Mouse (Mus musculus) kidney, adult 8-10 months (tissue): ENCODE results near the gene Derl3.
"Not testable (repeated sequence)": the region's sequence is repeated elsewhere in the genome, so short reads cannot be mapped to it uniquely, and the experiment has no call there.

Source experiments
- DNase-seq, 2 experiments: peaks; one replicate each; pipeline ENCODE4 v3.0.0; 2022

The Derl3 gene

DNA sequence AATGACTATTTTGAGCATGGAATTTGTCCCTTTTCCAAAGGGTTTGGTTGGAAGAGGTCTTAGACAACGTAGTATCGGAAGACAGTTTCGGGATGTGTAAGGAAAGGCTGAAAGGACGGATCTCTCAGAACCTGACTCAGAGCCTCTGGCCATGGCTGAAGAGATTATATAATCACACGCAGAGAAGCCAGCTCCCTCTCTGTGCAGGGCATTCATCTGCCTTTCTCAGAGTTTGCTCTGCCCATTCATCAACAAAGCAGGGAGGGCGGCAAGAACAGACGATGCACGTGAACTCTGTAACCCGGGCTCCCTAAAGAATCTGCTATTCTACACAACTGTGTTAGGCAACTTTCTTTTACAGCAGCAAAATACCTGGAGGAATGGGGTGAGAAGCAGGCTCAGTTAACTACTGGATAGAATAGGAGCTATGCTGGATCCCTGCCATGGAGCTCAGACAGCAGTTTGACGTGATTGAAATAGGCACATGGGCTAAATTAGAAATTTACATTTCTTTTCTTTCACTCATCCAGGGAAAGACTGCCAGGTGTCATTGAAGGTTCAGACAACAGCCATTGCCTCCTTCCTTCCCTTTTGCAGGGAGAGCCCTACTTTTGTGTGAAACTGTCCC, 19.6 kb upstream of the Derl3 start:
- no peak for DNase-seq

DNA sequence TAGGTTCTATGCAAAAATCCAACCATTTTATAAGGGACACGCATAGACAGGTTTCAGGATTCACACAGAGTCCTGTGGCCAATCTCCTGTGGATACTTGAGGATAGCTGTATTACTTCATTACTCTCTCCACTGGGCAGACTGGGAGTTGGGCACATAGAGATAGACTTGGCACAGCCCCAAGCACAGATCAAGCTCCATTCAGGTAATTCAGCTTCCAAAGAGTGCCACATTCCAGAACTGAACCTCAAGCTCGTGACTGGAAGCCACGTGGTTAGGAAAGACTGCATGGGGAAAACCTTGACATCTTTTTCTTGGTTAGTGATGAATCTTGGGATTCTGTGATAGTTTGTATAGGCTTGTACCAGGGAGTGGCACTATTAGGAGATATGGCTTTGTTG, 14.4 kb upstream of the Derl3 start:
- DNase-seq, result peak; percentile 83 to 84

DNA sequence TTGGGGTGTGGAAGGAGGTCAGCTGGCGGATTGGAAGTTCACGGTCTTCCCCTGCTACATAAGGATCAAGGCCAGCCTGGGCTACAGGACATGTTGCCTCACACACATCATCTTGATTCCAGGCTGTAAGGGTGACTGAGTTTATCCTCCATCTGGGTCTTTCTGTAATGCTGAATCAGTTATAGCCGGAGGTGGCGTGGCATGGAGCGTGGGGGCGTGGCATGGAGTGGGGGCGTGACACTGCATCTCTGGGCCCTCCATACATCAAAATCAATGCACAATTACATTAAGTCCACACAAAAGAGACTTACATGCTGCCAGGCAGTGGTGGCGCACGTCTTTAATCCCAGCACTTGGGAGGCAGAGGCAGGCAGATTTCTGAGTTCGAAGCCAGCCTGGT, 12.9 kb upstream of the Derl3 start:
- no peak for DNase-seq

DNA sequence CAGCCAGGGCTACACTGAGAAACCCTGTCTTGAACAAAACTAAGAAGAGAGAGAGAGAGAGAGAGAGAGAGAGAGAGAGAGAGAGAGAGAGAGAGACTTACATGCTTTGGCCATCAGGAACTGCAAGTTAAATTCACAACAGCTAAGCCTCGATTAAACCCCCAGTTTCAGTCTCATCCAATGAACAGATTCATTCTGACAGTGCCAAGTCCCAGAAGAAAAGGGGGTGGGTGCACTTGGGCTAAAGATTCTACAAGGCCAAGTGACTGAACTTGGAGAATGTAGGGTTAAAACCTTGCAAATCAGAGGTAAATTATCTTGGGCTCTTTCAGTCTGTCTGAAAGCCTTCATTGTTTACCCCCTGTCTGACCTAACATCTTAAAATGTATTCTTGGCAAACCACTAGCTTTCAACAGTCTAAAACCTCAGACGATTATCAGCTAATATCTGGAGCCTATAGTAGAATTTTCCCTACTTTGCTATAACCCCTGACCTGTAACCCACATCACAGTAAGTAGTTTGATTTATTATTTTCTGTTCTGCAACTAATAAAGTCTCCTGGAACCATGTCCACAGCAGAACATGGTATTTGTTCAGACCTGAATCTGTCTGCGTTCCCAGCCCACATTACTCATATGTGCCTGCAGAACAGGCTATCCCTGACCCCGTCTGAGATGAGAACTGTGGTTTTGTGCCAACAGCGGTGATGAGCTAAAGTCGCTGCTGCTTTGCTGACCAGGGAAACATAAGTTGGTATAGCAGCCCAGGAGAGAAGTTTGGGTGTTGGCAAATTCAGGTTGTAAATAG, 12.2 kb upstream of the Derl3 start:
- DNase-seq, result no peak

DNA sequence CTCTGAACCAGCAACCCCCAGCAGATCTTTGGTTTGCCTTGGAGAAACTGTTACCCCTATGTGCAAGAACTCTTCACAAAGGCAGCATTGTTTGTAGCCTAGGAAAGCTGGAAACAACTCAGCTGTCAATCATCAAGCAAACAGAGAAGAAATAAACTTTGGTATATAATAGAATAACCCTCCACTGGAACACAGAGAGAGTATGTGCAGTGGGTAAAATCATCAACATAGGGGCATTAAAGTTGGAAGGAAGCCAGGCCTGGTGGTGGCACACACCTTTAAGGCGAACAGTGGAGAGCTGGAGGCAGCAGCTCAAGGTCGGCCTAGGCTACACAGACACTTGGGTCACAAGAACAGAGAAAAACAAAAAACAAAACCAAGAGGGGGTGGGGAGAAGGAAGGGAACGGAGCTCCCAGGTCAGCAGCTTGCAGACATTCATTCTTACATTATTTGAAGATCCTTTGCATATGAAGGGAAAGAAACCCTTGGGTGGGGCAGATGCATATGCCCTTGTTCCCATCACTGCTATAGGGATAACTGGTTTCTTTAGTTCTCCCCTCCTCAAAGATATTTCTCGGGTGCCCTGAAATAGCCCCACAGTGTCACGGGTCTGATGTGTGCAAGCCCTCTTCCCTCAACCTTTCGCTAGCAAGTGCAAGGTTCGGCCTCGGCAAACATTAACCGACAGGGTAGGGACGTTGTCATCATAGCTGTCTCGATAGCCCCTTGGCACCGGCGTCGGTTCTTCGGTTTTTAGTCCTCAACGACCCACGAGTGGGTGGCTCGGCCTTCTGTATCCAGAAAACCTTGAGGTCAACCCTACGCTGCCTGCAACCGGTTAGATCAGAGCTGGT, 11.4 kb upstream of the Derl3 start:
- DNase-seq, result peak; percentile 90 to 91

DNA sequence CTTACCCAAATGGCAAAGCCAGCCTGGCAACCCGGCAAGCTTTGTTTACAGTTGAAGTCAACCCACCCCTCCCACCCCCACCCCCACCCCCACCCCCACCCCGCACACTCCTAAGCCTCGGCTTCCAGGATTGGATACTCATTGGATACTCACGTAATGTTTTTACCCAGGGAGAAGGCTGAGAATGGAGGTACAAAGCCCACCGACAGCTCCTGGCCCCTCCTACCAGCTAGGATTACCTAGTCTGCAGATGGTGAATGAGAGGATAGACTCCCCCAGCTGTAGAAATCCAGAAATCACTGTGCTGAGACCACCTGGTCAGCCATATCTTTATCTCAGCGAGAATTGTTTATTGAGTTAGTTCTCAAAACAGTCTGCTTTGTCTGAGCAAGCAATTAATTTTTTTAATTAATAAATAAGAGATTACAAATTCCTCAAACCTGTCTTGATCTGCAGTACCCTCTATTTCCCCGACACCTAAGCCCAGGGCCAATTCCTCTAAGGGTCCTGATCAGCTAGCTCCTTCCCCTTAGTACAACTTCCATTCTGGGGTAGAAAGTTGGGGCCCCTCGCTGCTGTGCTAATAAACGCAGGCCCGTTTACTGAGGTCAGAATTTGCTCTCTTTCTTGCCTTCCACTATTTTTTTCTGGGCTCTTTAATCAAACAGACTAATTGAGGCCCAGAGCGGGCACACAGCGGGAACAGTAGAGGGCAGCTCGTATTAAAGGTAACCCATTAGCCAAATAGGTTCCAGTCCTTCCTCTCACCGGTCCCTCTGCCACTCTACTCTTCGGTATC, 10.6 kb upstream of the Derl3 start:
- peak in 1 of 2 experiments; percentile 39 for DNase-seq

DNA sequence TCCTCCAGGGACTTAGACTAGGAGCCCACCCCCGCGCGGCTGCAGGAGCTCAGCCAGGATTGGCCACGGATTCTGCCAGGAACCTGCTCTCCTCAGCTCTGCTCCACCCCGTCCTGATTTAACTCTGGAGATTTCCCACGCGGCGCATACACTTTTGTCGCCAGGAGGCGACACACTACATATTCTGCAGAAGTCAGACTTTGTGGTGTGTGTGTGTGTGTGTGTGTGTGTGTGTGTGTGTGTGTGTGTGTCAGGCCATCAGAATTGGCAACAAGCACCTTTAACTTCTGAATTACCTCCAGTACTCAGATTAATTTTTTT, 10.0 kb upstream of the Derl3 start:
- DNase-seq, result peak; percentile 91 to 93

DNA sequence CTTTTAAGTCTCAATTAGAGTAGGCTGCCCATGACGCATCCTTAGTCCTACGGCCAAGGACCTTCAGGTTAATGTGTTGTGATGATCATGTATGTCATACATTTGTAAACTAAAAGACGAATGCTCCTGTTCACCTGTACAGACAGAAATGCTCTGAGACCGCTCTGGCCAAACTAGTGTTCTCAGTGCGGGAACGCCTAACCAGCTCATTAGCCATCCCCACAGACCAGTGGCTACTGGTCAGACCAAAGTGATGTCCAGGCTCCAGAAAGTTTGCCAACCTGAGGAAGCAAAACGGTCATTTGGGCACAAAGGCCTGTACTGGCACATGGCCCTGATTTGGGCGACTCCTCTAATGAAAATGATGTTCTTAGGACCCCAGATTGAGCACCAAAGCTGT, 8.5 kb upstream of the Derl3 start:
- no peak for DNase-seq

DNA sequence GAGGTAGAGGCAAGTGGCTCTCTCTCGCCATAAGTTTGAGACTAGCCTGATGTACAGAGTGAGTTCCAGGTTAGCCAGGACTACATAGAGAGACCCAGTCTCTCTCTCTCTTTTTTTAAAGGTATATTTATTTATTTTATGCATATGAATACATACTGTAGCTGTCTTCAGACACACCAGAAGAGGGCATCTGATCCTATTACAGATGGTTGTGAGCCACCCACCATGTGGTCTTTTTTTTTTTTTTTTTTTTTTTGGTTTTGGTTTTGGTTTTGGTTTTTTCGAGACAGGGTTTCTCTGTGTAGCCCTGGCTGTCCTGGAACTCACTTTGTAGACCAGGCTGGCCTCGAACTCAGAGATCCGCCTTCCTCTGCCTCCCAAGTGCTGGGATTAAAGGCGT, 5.7 kb upstream of the Derl3 start:
- not testable (repeated sequence) for DNase-seq

DNA sequence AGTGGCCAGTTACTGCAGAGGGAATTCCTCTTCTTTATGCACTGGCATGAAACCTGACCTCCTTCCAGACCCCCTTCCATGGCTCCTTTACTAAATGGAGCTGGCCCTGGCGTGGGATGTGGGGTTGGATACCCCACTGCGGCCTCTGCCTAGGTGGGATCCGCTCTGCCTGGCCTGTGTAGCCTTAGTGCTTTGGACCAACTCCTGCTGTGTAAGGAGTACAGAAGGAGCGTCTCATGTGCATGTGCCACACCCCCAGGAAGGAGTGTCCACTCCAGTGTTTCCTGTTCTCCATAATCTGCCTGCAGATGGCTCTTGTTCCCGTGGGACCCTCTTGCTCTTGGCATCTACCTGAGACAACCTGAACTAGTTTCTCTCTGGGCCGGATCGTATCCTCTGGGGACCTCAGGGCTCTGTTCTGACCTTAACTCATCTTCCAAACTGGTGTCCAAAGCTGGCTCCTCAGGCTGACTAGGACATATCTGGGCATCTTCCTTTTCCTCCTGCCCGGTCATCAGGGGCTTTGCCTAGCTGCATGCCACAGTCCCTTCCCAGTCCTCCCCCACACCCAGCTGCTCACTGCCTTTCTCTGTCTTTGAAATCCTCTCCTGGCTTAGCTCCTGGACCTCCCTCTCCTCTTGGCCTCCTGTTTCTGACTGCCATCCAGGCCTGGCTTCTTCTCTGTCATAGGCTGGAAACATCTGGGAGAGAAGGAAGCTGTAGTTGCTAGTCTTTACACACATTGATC, 3.6 kb upstream of the Derl3 start:
- DNase-seq, result no peak

DNA sequence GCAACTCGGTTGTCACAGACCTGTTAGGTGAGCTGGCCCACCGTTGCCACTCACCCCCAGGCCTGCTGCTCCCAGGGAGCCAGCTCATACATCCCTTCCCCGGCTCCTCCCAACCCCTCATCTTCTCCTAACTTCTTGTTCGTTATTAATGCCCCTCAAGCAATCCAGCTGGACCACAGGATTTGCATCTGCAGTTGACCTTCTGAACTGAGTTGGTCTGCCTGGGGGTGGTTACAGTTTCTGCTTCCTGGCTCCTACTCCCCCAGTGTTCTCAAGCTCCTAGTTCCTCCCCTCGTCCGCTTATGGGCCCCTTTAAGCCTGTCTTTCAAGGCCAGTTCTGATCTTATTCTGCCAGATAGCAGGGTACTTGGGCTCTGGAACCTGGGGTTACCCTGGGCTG, 1.4 kb downstream of the Derl3 start:
- DNase-seq, result no peak

DNA sequence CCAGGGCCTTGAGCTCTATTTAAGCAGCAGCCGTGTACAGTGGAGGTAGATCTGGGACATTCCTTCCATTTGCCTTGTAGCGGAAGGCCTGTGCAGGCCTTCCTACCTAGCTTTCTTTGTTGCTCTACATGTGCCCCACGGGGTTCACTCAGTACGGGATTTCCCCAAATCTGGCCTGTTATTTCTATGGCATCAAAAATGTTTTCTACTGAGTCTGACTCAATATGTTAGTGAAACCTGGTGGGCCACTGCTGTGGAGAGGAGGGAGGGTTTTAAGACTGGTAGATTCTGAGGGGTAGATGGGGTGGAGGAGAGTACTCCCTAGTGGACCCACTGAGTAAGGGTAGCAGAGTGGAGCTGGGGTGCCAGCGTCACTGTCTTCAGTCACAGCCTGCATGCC, 2.5 kb downstream of the Derl3 start:
- DNase-seq, result no peak

DNA sequence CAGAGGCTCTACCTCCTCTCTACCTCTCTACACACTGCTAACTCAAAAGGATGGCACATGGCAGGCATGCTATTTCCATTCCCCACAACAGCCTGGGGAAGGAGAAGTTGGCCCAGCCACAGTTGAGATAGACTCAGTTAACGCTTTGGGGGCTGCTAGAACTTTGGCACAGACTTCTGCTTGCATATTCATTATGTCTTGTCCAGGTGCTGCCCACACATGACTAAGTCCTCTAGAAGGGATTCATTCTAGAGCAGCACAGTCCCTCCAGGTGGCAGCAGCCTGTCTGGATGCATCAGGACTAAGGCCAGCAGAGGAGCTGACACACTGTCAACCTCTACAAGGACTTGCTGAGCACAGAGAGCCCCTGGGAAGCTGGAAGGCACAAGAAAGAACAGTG, 3.0 kb downstream of the Derl3 start:
- DNase-seq, result no peak

DNA sequence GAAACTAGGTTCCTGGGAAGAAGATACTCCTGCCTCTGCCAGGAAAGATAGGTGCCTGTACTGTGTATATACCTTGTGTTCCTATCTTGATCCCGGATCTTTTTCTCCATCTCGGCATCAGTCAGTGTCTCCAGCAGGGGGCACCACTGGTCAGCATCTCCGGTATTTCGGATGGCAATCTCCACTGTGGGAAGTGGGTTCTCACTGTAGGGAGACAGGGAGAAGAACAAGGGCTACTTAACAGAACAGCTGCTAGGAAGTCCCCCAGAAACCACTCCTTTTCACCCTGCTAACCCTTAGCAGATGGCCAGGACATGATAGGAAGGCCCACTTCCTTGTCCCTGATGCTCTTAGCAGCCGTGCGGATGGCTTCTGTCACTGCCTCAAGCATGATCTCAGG, 4.2 kb downstream of the Derl3 start:
- DNase-seq, result peak; percentile 57 to 85

DNA sequence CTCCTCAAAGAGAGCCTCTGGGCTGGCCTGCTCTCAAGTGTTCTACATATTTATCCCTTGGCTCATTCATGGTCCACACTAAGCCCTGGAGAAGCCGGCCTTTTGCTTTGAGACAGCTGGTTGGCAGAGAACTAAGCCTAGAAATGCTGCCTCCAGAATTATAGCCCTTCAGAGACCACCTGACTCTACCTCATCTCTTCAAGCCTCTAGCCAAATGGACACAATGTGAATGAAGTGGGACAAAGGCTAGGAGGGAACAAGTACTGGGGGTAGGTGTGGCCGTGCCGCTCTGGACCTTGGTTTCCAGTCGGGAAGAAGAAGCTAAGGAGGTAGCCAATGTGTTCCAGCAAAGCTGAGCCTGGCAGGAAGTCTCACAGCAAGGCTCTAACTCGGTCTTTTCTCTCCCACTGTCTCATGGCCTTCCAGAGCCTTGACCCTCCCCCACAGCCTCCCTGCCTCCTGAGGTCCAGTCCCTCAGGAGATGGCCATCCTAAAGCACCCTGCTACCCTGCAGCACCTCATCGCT, 4.9 kb downstream of the Derl3 start:
- DNase-seq, result no peak

DNA sequence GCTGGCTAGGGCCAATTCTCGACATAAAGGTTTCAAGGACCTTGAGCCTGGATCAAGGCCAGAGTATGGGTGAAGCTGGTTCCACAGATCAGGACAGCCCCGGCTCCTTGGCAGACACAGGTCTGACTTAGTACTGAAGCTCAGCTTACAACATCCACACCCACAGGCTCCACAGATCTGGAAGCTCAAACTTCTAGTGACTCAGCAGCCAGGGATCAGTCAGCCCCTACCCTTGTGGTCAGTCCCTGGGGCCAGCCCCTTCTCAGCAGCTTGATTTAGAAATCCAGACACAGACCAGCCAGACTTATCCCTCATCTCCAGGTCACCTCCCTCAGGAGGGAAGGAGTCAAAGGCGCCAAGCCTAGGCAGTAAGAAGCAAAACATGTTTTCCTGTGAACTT, 5.6 kb downstream of the Derl3 start:
- DNase-seq, result peak in 1 of 2 experiments; percentile 50

DNA sequence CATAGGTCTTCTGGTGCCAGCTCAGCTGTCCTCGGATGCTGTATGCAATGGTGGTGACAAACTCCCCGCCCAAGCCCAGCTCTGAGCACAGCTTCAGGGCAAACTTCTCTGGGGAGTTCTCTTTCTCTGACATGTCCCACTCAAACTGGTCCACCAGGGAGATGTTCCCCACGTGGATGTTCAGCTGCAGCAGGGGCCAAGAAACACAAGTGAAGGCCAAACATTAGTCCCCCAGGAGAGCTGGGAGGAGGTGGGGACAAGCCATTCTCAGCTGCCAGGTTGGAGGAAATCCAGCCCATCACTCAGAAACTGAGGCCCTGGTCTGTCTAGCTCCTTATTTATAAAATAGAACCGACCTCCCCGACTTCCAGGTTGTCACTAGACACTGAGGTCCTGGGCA, 11.2 kb downstream of the Derl3 start:
- DNase-seq, result no peak

DNA sequence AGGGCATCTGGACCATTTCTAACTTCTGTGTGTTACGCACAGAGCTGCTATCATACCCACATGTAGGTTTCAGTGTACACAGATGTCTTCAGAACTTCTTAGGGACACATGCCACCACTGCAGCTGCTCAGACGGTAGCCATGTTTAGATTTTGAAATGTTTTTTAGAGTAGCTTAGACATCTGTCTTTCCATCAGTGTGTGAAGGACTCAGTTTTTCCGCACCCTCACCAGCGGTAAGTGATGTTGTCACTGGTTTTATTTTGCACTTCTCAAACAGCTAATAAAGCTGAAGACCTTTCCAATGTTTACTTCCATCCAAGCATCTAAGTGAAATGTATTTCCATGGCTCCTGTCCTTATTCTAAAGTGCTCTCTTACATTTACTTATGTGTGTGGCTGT, 13.7 kb downstream of the Derl3 start:
- DNase-seq, result no peak

DNA sequence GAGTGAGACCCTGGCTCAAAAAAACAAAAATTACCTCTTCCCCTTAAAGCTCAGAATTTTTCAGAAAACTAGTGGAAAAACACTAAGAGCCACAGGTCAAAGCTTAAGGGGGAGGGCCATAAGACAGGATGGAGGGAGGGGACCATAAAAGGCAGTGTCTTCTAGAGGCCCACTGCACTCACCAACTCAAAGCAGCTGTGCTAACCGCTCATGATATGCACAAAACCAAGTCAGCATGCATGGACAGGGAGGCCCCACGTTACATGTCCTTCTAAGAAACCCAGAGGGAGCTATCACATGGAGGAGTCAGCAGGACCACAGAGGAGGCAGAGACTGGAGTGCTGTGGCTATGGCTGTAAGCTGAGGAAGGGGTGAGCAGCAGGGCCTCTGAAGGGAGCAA, 17.5 kb downstream of the Derl3 start:
- DNase-seq, result no peak

DNA sequence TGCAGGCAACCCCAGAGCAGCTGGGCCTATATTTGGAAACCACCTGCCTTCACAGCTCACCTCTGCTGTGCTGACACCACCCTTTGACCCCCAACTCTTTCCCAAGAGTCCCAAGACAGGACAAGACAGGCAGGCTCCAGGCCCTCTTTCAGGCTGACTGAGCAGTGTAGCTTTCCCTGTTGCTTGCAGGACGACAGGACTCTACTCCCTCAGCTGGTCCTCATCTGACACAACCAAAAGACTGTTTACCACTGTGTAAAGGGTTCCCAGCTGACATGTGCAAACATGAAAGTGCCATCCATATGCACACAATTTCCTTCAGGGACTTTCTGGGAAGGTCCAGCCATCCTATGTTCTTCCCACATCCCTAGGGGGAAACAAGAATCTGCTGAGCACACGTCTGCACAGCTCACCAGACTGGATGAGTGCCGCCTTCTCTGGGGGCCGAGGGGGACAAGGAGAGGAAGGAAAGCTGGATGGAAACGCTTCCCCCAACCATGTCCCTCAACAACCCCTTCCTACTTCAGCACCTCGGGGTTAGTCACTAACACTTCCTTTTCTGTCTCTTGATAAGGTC, 19.9 kb downstream of the Derl3 start:
- DNase-seq, result no peak

DNA sequence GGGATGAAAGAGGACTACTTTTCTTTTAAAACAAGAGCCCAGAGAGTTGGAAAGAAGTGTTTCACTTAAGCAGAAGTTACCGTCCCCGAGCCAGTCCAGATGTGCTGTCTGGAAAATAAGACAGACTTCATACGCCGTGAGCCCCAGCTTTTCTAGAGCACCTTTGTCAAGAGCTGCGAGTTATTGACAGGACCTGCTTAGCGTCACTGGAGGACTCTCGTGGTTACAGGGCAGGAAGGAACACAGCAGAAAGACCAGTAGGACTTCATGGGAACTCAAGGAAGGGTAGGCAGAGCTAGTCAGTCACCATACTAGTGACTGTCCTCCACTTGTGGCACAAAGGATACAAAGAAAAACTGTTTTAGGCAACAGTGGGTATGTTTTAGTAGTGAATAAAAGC, 22.3 kb downstream of the Derl3 start:
- DNase-seq, result no peak

DNA sequence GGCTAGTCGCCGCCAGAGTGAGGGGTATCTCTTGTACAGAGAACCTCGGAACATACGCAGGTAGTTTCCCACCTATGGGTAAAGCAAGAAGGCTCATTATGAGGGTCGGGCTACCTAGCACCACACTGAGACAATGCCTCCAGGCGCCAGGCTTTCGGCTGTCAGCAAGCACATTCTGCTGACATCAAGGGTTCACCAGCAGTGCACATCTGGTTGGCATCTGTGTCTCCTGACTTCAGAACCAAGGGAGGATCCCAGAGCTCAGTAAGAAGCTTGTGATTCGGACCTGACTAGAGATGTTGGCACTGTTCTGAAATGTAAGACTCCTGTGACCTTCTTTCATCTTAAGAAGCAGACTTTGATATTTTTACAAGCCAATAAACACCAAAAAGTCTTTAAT, 23.6 kb downstream of the Derl3 start:
- DNase-seq, result no peak
